Mouse (Mus musculus): Measurements from ENCODE around the gene Cops8.

The Cops8 gene

GRCm38 (mm10) chr1:90651781-90652180 is 49.0 kb downstream of the Cops8 start:
- no peak for DNase-seq (ENCODE audit: low read depth)

GRCm38 (mm10) chr1:90652553-90652952 is 49.8 kb downstream of the Cops8 start:
- DNase-seq (ENCODE audit: low read depth): no peak

GRCm38 (mm10) chr1:90656492-90657245 is 53.9 kb downstream of the Cops8 start:
- no peak for DNase-seq (ENCODE audit: low read depth)

GRCm38 (mm10) chr1:90657292-90658050 is 54.7 kb downstream of the Cops8 start:
- no peak for DNase-seq (ENCODE audit: low read depth)

- DNase-seq (ENCODE audit: low read depth): no peak
Observed at GRCm38 (mm10) chr1:90658581-90658980, 55.8 kb downstream of the Cops8 start.

- DNase-seq (ENCODE audit: low read depth): no peak
Observed at GRCm38 (mm10) chr1:90660150-90660549, 57.4 kb downstream of the Cops8 start.

GRCm38 (mm10) chr1:90662491-90662890 is 59.7 kb downstream of the Cops8 start:
- DNase-seq (ENCODE audit: low read depth): no peak
